Mouse (Mus musculus) intestine, embryonic 15.5 days (tissue): Measurements from ENCODE around the gene Anxa8. TPM values are rescaled to one million over a fixed set of nuclear protein-coding genes. Genes with fewer than 3 reads are reported as not detected.
A peak's percentile ranks its signal among the peaks of the same experiment; 100 is the strongest.

Experiments
- ATAC-seq: fragments of 200-750 bp; cut with Nextera tagmentation; 2 replicates; pipeline ENCODE4 v1.8.0; 2017; ENCODE audit warnings: moderate TSS enrichment, moderate library complexity
- H3K27ac ChIP-seq: fragments of 300-500 bp; sonication (generic); 2 replicates; pipeline ENCODE4 v1.5.1; 2015; ENCODE audit warnings: mild to moderate bottlenecking, inconsistent platforms
- H3K27me3 ChIP-seq: fragments of 300-500 bp; sonication (generic); replicated peaks from 2 replicates; pipeline ENCODE4 v1.6.1; 2015; ENCODE audit warnings: inconsistent platforms
- H3K36me3 ChIP-seq: fragments of 300-500 bp; sonication (generic); 2 replicates; pipeline ENCODE4 v1.6.1; 2015; ENCODE audit warnings: inconsistent platforms
- H3K4me1 ChIP-seq: fragments of 300-500 bp; sonication (generic); replicated peaks from 2 replicates; pipeline ENCODE4 v1.6.1; 2015; ENCODE audit warnings: inconsistent platforms
- H3K4me2 ChIP-seq: fragments of 300-500 bp; sonication (generic); replicated peaks from 2 replicates; pipeline ENCODE4 v1.6.1; 2015; ENCODE audit warnings: mild to moderate bottlenecking, inconsistent platforms
- H3K4me3 ChIP-seq: fragments of 300-500 bp; sonication (generic); replicated peaks from 2 replicates; pipeline ENCODE4 v1.5.1; 2015; ENCODE audit warnings: inconsistent platforms
- H3K9ac ChIP-seq: fragments of 300-500 bp; sonication (generic); 2 replicates; pipeline ENCODE4 v1.6.1; 2015; ENCODE audit warnings: inconsistent platforms
- H3K9me3 ChIP-seq: fragments of 300-500 bp; sonication (generic); 2 replicates; pipeline ENCODE4 v1.6.1; 2016; ENCODE audit warnings: inconsistent platforms
- WGBS: fragments of 180-500 bp; shearing (Covaris S2); methylation state at CpG from one replicate; pipeline ENCODE4 v1.1.7; 2015; 5-methylcytosine and 5-hydroxymethylcytosine counted together
- polyA plus RNA-seq: library from polyadenylated mRNA; unstranded; fragments of >200 nt; fragmentation: Nextera tagmentation; extraction: Ambion mirVana; gene quantifications from 2 replicates; pipeline ENCODE4 v1.2.1, GENCODE M21; 2015

The Anxa8 gene
- polyA plus RNA-seq, 1 experiment from 2014 or later = 2.9 TPM

DNA sequence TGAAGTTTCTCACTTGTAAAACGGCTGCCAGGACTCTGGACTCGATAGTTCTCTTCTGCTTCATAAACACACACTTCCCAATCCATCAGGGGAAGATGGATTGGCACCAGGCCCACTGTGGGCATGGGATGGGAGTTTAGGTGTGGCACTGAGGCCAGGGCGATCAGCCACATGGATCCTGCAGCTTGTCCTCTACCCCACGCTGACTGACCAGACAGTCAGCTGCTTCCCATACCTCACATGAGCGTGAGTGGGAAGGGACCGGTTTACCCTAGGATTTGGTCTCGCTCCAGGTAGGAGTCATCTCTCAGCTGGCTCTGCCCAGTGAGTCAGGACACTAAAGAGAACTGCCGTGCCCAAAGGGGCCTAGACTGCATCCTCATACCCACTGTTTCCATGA is 4.0 kb downstream of the Anxa8 start:
- H3K4me2 ChIP-seq = no peak overlapping the region
- no peaks in the 10 kb centered on the region for H3K9me3 ChIP-seq
- 79% methylated on average over 8 of the region's 8 CpGs for WGBS
- no peak overlapping the region for H3K9ac ChIP-seq
- no peaks in the 10 kb centered on the region for H3K27me3 ChIP-seq
- H3K4me1 ChIP-seq = peaks cover 4% of the 10 kb centered on the region; the same call in 1 of the 2 replicates
- no peak overlapping the region for H3K27ac ChIP-seq
- no peak overlapping the region for H3K4me3 ChIP-seq
- no peak for ATAC-seq
- no peaks in the 10 kb centered on the region for H3K36me3 ChIP-seq

DNA sequence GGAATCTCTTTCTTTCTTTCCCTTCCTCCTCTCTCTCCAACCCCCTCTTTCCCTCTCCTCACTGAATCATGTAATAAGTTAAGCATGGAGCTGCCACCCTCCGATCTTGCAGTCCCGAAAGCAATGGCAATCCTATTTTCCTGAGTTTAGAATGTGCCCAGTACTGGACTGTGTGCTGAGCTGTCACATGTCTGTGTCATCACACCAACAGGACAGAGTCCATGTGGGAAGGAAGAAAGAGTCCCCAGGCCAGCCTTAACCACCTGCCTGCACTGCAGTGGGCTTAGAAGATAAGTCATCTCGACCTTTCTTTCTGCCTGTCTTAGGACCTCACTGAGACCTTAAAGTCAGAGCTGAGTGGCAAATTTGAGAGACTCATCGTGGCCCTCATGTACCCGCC is 5.7 kb downstream of the Anxa8 start:
- ATAC-seq = peak; percentile 67; the same call in 1 of the 2 replicates
- H3K9me3 ChIP-seq = no peaks in the 10 kb centered on the region
- H3K4me2 ChIP-seq = no peak overlapping the region
- H3K4me3 ChIP-seq = no peak overlapping the region
- no peaks in the 10 kb centered on the region for H3K36me3 ChIP-seq
- no peaks in the 10 kb centered on the region for H3K27me3 ChIP-seq
- H3K4me1 ChIP-seq = no peaks in the 10 kb centered on the region; the same call in 1 of the 2 replicates
- WGBS = 79% methylated on average over 5 of the region's 5 CpGs
- no peak overlapping the region for H3K27ac ChIP-seq
- H3K9ac ChIP-seq = no peak overlapping the region

GRCm38 (mm10) chr14:34092856-34093255 is 7.1 kb downstream of the Anxa8 start:
- H3K4me1 ChIP-seq = no peaks in the 10 kb centered on the region
- no peak overlapping the region for H3K9ac ChIP-seq
- no peak for ATAC-seq
- H3K36me3 ChIP-seq = no peaks in the 10 kb centered on the region
- no peak overlapping the region for H3K4me2 ChIP-seq
- 82% methylated on average over 1 of the region's 1 CpGs for WGBS
- H3K9me3 ChIP-seq = no peaks in the 10 kb centered on the region
- no peaks in the 10 kb centered on the region for H3K27me3 ChIP-seq
- H3K4me3 ChIP-seq = no peak overlapping the region
- H3K27ac ChIP-seq = no peak overlapping the region

DNA sequence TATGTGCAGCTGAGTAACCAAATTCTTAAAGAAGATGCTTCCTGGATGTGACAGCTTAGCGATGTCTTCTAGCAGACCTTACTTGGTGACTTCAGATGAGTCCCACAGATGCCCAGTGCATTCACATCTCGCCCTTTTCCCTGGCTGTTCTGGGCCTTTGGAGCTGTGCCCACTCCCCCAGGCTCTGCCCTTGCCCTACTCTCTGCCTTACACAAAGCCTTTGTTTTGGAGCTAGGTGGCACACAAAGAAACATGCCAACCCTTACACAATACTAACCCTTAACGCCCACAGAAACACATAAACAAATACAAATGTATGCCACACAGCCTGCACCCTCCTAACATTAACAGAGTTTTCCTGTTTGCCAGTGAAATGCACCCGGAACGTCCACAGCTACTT is 10.4 kb downstream of the Anxa8 start:
- Histone ChIP-seq H3K27ac (no peak overlapping the region), H3K9ac (no peak overlapping the region), H3K4me1 (no peaks in the 10 kb centered on the region), H3K27me3 (no peaks in the 10 kb centered on the region), H3K9me3 (no peaks in the 10 kb centered on the region), H3K4me3 (no peak overlapping the region), H3K4me2 (no peak overlapping the region), H3K36me3 (no peaks in the 10 kb centered on the region)
- WGBS = 73% methylated on average over 5 of the region's 5 CpGs
- no peak for ATAC-seq

DNA sequence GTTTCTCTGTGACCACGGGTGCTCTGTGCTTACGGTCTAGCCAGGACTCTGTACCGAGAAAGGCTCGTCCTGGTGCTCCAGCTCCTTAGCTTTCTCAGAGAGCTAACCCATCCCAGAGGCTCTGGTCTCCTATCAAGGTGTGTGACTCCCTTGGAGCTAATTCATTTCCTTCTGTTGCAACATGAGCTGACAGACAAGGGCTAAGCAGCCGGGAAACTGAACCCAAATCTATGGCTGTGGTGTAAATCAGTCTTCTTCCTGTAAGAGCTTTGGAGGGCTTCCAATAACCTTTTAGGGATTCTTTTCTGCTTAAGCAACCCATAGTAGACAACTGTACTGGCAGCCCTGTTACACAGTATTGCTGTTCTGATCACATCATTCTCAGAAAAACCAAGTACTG is 16.8 kb downstream of the Anxa8 start, which contains the start of gene A630023A22Rik:
A630023A22Rik (minus strand) TSS at position 154 of the 400 bp plus-strand sequence.
- Histone ChIP-seq H3K4me1 (no peaks in the 10 kb centered on the region), H3K4me3 (no peak within 1 kb of the TSS), H3K27me3 (no peaks in the 10 kb centered on the region), H3K4me2 (no peak within 1 kb of the TSS), H3K9ac (no peak within 1 kb of the TSS), H3K36me3 (no peaks in the 10 kb centered on the region), H3K9me3 (no peaks in the 10 kb centered on the region), H3K27ac (no peak within 1 kb of the TSS)
- no peak for ATAC-seq
- 59% methylated on average over 5 of the region's 5 CpGs for WGBS

DNA sequence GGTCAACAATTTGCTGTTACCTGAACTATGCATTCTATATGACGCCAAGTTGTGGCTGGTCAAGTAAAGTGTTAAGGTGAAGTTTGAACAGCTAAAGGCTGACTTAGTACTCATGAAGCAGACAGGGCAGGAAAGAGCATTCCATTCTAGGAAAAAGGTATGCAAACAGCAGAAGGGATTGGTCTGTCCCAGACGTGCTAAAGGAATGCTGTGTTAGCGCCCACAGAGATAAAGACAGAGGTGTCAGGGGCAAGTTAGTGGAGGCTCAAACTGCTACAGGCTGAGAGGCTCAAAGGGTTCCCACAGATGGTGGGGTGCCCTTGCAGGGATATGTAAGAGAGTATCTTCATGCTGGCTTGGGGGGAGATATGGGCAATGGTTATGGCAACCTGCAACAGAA is 18.1 kb downstream of the Anxa8 start:
- no peaks in the 10 kb centered on the region for H3K4me1 ChIP-seq
- H3K36me3 ChIP-seq = no peaks in the 10 kb centered on the region
- WGBS = 67% methylated on average over 3 of the region's 3 CpGs
- no peak overlapping the region for H3K27ac ChIP-seq
- no peaks in the 10 kb centered on the region for H3K9me3 ChIP-seq
- H3K4me3 ChIP-seq = no peak overlapping the region
- H3K4me2 ChIP-seq = no peak overlapping the region
- H3K9ac ChIP-seq = no peak overlapping the region
- no peaks in the 10 kb centered on the region for H3K27me3 ChIP-seq
- no peak for ATAC-seq

DNA sequence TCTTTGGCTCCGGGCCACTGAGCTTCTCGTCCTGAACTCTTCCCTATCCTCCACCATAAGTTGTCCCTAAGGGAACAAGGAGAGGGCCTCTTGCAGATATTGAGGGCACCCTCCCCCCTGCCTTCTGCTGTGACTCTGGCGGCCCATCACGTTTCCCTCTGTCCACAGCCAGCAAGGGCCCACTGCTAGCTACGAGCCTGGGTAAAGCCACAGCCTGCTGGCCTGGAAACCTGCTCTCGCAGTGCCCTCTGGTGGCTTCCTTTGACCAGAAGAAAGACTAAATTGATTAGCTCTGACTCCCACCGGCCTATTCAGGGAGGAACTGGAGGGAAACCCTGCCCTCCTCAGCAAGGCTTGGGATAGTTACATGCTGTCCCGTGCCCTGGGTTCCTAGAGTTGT is 19.1 kb downstream of the Anxa8 start:
- no peak overlapping the region for H3K9ac ChIP-seq
- H3K9me3 ChIP-seq = no peaks in the 10 kb centered on the region
- peak; percentile 68 for ATAC-seq
- H3K36me3 ChIP-seq = no peaks in the 10 kb centered on the region
- no peaks in the 10 kb centered on the region for H3K4me1 ChIP-seq
- no peak overlapping the region for H3K4me2 ChIP-seq
- no peaks in the 10 kb centered on the region for H3K27me3 ChIP-seq
- H3K4me3 ChIP-seq = no peak overlapping the region
- H3K27ac ChIP-seq = no peak overlapping the region
- 25% methylated on average over 8 of the region's 8 CpGs for WGBS

- Histone ChIP-seq H3K4me1 (no peaks in the 10 kb centered on the region), H3K4me3 (no peak overlapping the region), H3K9ac (no peak overlapping the region), H3K4me2 (no peak overlapping the region), H3K36me3 (no peaks in the 10 kb centered on the region), H3K27ac (no peak overlapping the region), H3K27me3 (no peaks in the 10 kb centered on the region), H3K9me3 (no peaks in the 10 kb centered on the region)
- ATAC-seq = no peak
- 62% methylated on average over 12 of the region's 12 CpGs for WGBS
These were observed 20.7 kb downstream of the Anxa8 start for GRCm38 (mm10) chr14:34106389-34107062.

- Histone ChIP-seq H3K4me1 (no peaks in the 10 kb centered on the region), H3K4me3 (no peak overlapping the region), H3K4me2 (no peak overlapping the region), H3K27ac (no peak overlapping the region), H3K27me3 (no peaks in the 10 kb centered on the region), H3K9ac (no peak overlapping the region), H3K9me3 (no peaks in the 10 kb centered on the region), H3K36me3 (no peaks in the 10 kb centered on the region)
- WGBS = 72% methylated on average over 4 of the region's 4 CpGs
- ATAC-seq = no peak
These were observed 21.8 kb downstream of the Anxa8 start for GRCm38 (mm10) chr14:34107594-34107993.

DNA sequence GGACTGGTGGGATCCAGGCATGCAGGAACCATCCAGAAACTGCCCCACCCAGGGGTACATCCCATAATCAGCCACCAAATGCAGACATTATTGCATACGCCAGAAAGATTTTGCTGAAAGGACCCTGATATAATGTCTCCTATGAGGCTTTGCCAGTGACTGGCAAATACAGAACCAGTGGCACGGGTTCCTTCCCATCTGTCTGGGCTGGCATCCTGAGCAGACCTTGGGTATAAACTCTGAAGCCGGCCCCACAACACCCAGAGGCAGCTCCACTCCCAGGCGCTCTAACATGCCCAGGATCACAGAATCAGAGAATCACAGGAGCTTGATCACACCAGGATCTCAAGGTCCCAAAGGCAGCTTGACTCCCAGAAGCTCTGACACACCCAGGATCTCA is 28.5 kb downstream of the Anxa8 start:
- no peaks in the 10 kb centered on the region for H3K36me3 ChIP-seq
- no peak overlapping the region for H3K4me2 ChIP-seq
- H3K9me3 ChIP-seq = no peaks in the 10 kb centered on the region
- no peaks in the 10 kb centered on the region for H3K27me3 ChIP-seq
- H3K4me1 ChIP-seq = no peaks in the 10 kb centered on the region
- no peak overlapping the region for H3K9ac ChIP-seq
- no peak overlapping the region for H3K27ac ChIP-seq
- no peak for ATAC-seq
- 83% methylated on average over 4 of the region's 4 CpGs for WGBS
- no peak overlapping the region for H3K4me3 ChIP-seq

DNA sequence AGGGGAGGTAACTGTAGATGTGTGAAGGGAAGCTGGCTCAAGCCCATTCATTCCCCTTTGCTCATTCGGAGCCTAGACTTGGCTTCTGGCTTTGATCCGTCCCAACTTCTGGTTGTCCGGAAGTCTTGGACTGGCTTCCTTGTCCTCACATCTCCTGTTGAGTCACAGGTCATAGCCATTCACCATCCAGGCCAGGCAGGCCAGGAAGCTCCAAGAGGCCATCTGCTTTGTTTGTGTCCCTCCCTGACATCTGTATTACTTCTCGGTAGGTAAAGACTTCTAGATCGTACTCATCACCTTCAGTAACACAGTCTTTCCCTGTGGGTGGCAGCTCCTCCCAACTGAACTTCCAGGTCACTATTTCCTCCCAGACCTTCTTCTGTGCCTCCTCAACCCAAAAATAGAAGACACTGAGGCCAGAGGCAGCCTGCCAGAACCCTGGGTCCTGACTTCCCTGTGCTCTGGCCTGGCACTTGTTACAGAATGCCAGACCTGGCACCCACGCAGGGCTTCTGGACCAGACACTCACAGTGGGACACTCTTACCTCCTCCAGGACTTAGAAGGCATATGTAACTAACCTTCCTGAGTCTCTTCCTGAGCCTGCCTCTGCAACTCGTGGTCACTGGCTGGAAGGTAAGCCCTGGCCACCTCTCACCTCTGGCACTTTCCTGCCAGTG is 33.4 kb downstream of the Anxa8 start:
- WGBS = 60% methylated on average over 7 of the region's 7 CpGs
- ATAC-seq = no peak
- no peaks in the 10 kb centered on the region for H3K4me1 ChIP-seq
- no peak overlapping the region for H3K4me2 ChIP-seq
- no peaks in the 10 kb centered on the region for H3K36me3 ChIP-seq
- no peaks in the 10 kb centered on the region for H3K9me3 ChIP-seq
- no peaks in the 10 kb centered on the region for H3K27me3 ChIP-seq
- H3K9ac ChIP-seq = no peak overlapping the region
- no peak overlapping the region for H3K4me3 ChIP-seq
- no peak overlapping the region for H3K27ac ChIP-seq

DNA sequence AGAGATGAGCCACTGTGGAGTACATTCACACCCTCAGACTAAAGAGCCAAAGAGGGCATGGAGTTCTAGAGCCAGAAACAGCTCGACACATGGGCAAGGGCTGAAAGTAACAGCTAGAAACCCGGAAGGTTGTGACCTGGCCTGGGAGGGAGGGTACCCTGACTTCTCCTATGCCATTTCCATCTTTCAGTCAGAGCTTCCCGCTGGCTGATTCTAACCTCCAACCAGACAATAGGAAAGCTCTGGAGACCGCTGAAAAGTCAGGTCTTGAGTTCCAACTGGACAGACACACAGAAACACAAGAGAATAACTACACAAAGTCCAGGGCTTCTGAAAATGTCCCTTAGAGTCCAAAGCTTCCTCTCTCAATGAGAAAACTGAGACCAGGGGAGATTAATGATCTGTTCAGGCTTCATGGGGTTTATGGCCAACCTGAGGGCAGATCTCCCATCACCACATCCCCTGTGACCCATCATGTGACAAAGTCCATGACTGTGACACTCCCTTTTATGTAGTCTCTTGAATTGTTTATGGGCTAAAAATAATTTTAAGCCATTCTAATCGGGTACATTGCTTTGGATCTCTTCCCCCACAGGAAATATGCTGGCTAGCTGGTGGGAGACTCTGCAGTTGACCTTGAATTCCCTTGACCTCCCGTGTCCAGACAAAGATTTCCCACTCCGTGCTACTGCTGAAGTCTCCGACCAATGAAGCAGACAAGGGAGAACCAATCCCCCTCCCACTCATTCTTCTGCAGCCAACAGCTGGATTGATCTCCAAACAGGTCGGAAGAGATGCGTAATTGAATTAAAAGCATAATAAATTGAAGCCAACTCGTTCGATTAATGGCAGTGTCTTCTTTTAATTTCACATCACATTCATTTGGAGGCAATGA is 34.5 kb downstream of the Anxa8 start:
- Histone ChIP-seq H3K4me2 (no peak overlapping the region), H3K36me3 (no peaks in the 10 kb centered on the region), H3K27ac (no peak overlapping the region), H3K27me3 (no peaks in the 10 kb centered on the region), H3K4me3 (no peak overlapping the region), H3K9me3 (no peaks in the 10 kb centered on the region), H3K9ac (no peak overlapping the region), H3K4me1 (no peaks in the 10 kb centered on the region)
- no peak for ATAC-seq
- 74% methylated on average over 12 of the region's 12 CpGs for WGBS
